Mouse (Mus musculus): Measurements from ENCODE around the gene Sucnr1.

DNA sequence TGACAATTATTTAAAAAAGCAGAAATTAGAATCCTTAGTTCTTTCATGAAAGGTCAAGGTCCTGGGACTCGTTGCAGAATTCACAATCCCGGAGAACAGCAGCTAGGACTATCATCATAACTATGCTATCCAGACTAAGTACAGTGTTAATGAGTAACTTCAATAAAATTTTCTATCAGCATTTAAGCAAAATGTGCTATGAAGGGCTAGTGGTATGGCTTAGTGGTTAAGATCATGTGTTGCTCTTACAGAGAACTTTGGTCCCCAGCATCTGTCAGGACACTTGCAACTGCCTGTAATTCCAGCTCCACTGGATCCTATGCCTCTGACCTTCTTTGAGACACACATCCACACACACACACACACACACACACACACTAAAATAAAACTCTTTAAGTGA is 15.8 kb downstream of the Sucnr1 start:
- TF ChIP-seq TAL1 (IDR thresholded peaks at IDR 0.05; ENCODE audit: low read length), result no peak
- TF ChIP-seq GATA1 (IDR thresholded peaks at IDR 0.05; ENCODE audit: low read length), result no peak

All from erythroblast, embryonic 14.5 days (primary cell).